Mouse (Mus musculus) cerebellum, adult 2 months (tissue): ENCODE measurements around the gene Shpk.

Source experiments
- CTCF ChIP-seq: fragments of 200-500 bp; IDR thresholded peaks from 2 replicates; pipeline ENCODE4 v1.5.1; 2011; ENCODE audit warnings: low read depth, mild to moderate bottlenecking, control low read depth, low read length, moderate library complexity, borderline replicate concordance; ENCODE audit not compliant: insufficient read depth
- POLR2A ChIP-seq: fragments of 200-500 bp; IDR thresholded peaks from 2 replicates; pipeline ENCODE4 v1.6.1; 2011; ENCODE audit warnings: low read length, control low read depth, borderline replicate concordance; ENCODE audit not compliant: insufficient read depth

DNA sequence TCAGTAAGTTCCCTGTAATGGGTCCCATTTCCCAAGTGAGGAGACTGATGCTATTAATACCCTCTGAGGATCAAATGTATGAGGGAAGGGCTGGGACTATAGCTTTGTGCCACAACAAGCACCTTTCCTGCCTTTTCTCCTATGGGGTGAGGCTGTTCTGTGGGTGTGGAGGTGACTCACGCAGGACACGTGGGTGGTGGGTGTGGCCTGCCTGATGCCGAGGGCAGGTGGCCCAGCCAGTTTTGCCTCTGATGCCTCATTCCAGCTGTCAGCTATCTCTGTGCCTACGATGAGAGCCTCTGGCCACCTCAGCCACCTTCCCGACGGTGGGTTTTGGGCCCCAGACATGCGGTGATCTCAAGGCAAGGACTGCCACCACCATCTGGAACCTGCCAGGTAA, 68.0 kb downstream of the Shpk start, which contains the start of gene Trpv3:
- no peak for TF ChIP-seq POLR2A
- no peak for TF ChIP-seq CTCF
